Mouse (Mus musculus) erythroblast, embryonic 14.5 days (primary cell): ENCODE results near the gene Srgap1.

Source experiments
- GATA1 ChIP-seq: IDR thresholded peaks from 2 replicates; pipeline ENCODE4 v1.6.1; 2012; ENCODE audit warnings: low read length, inconsistent platforms, mixed read lengths
- TAL1 ChIP-seq: IDR thresholded peaks from 3 replicates; pipeline ENCODE4 v1.6.1; 2012; ENCODE audit warnings: low read length, inconsistent platforms, mixed read lengths

- no peak for TF ChIP-seq GATA1
- no peak for TF ChIP-seq TAL1
Observed at GRCm38 (mm10) chr10:121962053-121962452, 85.1 kb downstream of the Srgap1 start.
